10 mouse cellular contexts compared by ENCODE assay signal in genomic region chr6:71555507-71555951, GRCm38 (mm10). TPM values are rescaled to one million over a fixed set of nuclear protein-coding genes. Genes with fewer than 3 reads are reported as not detected.
DNase-seq lines count a peak whose midpoint lies in the region; ATAC-seq lines count a peak whose summit lies in the region.
"Had no signal": no experiment of that assay in that cellular context is flagged by ENCODE, and none has a peak within 500 bp of the region (broad histone marks: within the 10 kb centered on the region; RNA-seq: fewer than 3 reads in every experiment).

No protein-coding gene starts in this region.

- H3K4me2 ChIP-seq in liver, embryonic 11.5 days = no peak overlapping the region
- H3K4me2 ChIP-seq: limb, embryonic 13.5 days had no signal

- H3K36me3 ChIP-seq in liver, embryonic 11.5 days (ENCODE audit: control insufficient read depth, insufficient read depth, low read length) = no peaks in the 10 kb centered on the region

- no peaks in the 10 kb centered on the region for H3K9me3 ChIP-seq in liver, embryonic 11.5 days (ENCODE audit: control insufficient read depth, low read length)
- H3K9me3 ChIP-seq: limb, embryonic 13.5 days had no signal

- no peak overlapping the region for H3K4me3 ChIP-seq in liver, embryonic 11.5 days (ENCODE audit: low read depth, low read length)
- H3K4me3 ChIP-seq: limb, embryonic 13.5 days had no signal

- no peak overlapping the region for H3K27ac ChIP-seq in liver, embryonic 11.5 days (ENCODE audit: low read depth, low read length)
- H3K27ac ChIP-seq: limb, embryonic 13.5 days had no signal

- no peaks in the 10 kb centered on the region for H3K4me1 ChIP-seq in liver, embryonic 11.5 days (replicated peaks; ENCODE audit: control insufficient read depth, insufficient read depth, low read length)
- H3K4me1 ChIP-seq: limb, embryonic 13.5 days had no signal

- DNase-seq in liver = peak; percentile 9
- no peak for DNase-seq in liver, embryonic 11.5 days (ENCODE audit: low spot score)
- peak; percentile 51 to 67 for DNase-seq in adrenal gland, postnatal 36 days
- DNase-seq in heart, postnatal 14 days = peak; percentile 41 to 51
- DNase-seq in yolk sac, embryonic 10.5 days (ENCODE audit: low spot score) = no peak
- DNase-seq in spleen, postnatal 4 days (ENCODE audit: low spot score in 2 of 2) = no peak
- DNase-seq in left cerebral cortex, postnatal 25 days (ENCODE audit: low spot score in 2 of 2) = no peak

- WGBS in liver, embryonic 11.5 days = 71% methylated on average over 2 of the region's 2 CpGs

- no peaks in the 10 kb centered on the region for H3K27me3 ChIP-seq in liver, embryonic 11.5 days (replicated peaks; ENCODE audit: control insufficient read depth, insufficient read depth, low read length)
- H3K27me3 ChIP-seq: limb, embryonic 13.5 days had no signal

- intact Hi-C loops in heart, postnatal 14 days (cut with DNase I) = no loop called here
- intact Hi-C loops in left cerebral cortex, postnatal 25 days (cut with DNase I) = no loop called here

- ATAC-seq in liver, embryonic 11.5 days (replicated peaks; ENCODE audit: low FRiP score) = no peak
- peak; percentile 42 for ATAC-seq in megakaryocyte progenitor cell, adult 5-6 weeks (replicated peaks; ENCODE audit: poor library complexity)
- ATAC-seq: forebrain, embryonic 16.5 days had no signal

- no peak overlapping the region for H3K9ac ChIP-seq in liver, embryonic 11.5 days (ENCODE audit: low read depth, low read length)
- H3K9ac ChIP-seq: limb, embryonic 13.5 days had no signal

RNA-seq across cellular contexts. Expression of gene Chmp3, which starts 11.9 kb away (rescaled TPM):
- 48.2 and 54.3 TPM in 2 replicates for polyA plus RNA-seq in liver, embryonic 11.5 days (2014; fragmentation: Nextera tagmentation; extraction: Ambion mirVana)
- 100 to 1,000 TPM; 121 to 126 TPM for total RNA-seq in adrenal gland, postnatal 36 days (2021)
- 10 to 100 TPM; 47.3 to 52.8 TPM for total RNA-seq in heart, postnatal 14 days (2021)
- 29.5 and 34.7 TPM in 2 replicates for total RNA-seq in megakaryocyte progenitor cell, adult 5-6 weeks (2015)
- 95.2 and 133 TPM in 2 replicates for total RNA-seq in megakaryocyte progenitor cell, adult 5-6 weeks (2017)
- 100 to 1,000 TPM in 1 of 2 experiments, 10 to 100 TPM in 1; 93.8 to 103 TPM for total RNA-seq in left cerebral cortex, postnatal 25 days (2021)

Comparison
In these comparisons a context has a peak if more than half of its experiments do, and no peak if none do; other contexts are left out.
1. DNase-seq: peak in liver (single experiment), adrenal gland, postnatal 36 days (2 of 2) and heart, postnatal 14 days (2 of 2); none in liver, embryonic 11.5 days (single experiment), yolk sac, embryonic 10.5 days (single experiment), spleen, postnatal 4 days (0 of 2) and left cerebral cortex, postnatal 25 days (0 of 2).